Mouse (Mus musculus): ENCODE measurements around the gene D930020B18Rik. TPM values are rescaled to one million over a fixed set of nuclear protein-coding genes. Genes with fewer than 3 reads are reported as not detected.

The D930020B18Rik gene
- total RNA-seq (2021), result not detected
- long read RNA-seq, experiment 1, result 0 reads
- long read RNA-seq, experiment 2, result 0 reads

DNA sequence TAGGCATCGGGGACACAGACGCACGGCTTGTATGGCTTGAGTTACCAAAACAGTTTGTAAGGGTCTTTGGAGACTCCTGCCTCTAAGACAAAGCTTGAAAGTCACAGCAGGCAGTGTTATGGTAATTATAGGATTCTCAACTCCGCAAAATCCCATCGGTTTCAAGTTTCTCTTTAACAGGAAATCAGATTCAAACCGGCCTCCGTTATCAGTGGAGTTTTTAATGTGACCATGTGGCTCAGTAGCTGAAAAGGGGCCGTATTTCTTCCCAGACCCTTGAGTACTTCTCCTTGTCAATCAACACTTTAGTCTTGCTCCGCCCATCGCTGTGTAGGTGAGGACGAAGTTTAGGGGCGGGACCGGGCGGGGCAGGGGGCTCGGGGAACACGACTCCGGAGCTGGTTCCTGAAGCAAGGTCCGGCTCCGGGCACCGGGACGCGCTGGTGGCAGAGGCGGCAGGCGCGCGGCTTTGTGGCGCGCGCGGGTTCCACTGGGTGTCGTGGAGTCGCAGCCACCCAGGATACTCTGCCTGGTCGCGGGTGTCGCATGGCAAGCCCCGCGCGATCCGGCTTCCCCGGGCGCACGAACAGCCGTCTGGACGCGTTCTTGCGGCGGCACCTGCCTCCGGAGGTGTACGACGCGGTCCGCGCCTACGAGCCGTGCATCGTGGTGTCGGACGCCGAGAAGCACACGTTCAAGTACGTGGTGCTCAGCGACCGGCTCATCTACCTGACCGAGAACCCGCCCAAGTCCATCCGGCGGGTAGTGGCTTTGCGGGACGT is at the start of gene D930020B18Rik:
Gene D930020B18Rik, plus strand, starts transcription at position 317 of the 782 bp plus-strand sequence.
- no peak for DNase-seq
- intact Hi-C loops (cut with DNase I; ENCODE audit: low total_unique reads), result no loop called here

GRCm38 (mm10) chr10:121596580-121596979 is 44.8 kb upstream of the D930020B18Rik start:
- intact Hi-C loops (cut with DNase I; ENCODE audit: low total_unique reads), result no loop called here
- no peak for DNase-seq

DNA sequence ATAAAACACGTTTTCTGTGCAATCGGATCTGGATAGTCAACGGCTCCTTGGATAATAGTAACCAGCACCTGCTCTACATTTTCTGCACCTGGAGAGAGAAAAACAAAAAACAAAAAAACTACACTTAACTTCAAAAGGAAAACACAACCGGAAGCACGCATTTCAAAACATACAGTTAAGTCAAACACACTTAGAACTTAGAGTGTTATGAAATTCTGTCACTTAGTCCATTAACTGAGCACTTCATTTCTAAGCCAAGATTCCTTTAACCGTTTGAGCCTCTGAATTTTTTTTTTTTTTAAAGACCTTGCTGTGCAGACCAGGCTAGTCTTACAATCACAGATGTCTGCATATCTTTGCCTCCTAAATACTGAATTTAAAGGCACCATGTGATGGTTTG is 40.1 kb upstream of the D930020B18Rik start:
- intact Hi-C loops (cut with DNase I; ENCODE audit: low total_unique reads), result no loop called here
- DNase-seq, result no peak

DNA sequence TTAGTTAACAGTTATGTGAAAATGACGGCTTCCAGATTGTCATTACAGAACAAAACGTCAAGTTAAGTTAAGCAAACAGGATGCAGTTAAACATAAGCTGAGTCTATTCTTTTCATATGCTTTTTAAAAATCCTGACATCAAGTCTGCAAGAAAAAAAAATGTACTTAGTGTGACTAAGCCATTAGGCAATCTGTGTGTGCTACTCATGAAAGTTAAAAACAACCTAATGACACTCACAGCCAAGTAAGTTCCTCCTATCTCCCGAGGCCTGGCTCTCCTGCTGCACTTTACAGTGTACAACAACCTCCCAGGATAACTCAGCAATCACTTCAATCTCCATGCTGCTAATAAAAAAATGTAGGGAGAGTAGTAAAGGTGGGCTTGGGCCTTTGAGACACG is 37.8 kb upstream of the D930020B18Rik start:
- intact Hi-C loops (cut with DNase I; ENCODE audit: low total_unique reads), result no loop called here
- DNase-seq, result no peak

- intact Hi-C loops (cut with DNase I; ENCODE audit: low total_unique reads), result no loop called here
- DNase-seq, result no peak
These were observed 36.6 kb upstream of the D930020B18Rik start for GRCm38 (mm10) chr10:121604632-121605344.

- no peak for DNase-seq
- intact Hi-C loops (cut with DNase I; ENCODE audit: low total_unique reads), result no loop called here
These were observed 33.2 kb upstream of the D930020B18Rik start for GRCm38 (mm10) chr10:121608177-121608576.

GRCm38 (mm10) chr10:121611587-121611986 is 29.8 kb upstream of the D930020B18Rik start:
- no peak for DNase-seq
- intact Hi-C loops (cut with DNase I; ENCODE audit: low total_unique reads), result no loop called here

- intact Hi-C loops (cut with DNase I; ENCODE audit: low total_unique reads), result no loop called here
These were observed 28.9 kb upstream of the D930020B18Rik start for GRCm38 (mm10) chr10:121612448-121612847.

GRCm38 (mm10) chr10:121613570-121613969 is 27.8 kb upstream of the D930020B18Rik start:
- intact Hi-C loops (cut with DNase I; ENCODE audit: low total_unique reads), result no loop called here
- peak; percentile 22 for DNase-seq

More at GRCm38 (mm10) chr10:121612448-121612847, 28.9 kb upstream of the D930020B18Rik start:
- DNase-seq, result no peak

GRCm38 (mm10) chr10:121615146-121615870 is 26.1 kb upstream of the D930020B18Rik start:
- DNase-seq, result no peak
- intact Hi-C loops (cut with DNase I; ENCODE audit: low total_unique reads), result no loop called here

GRCm38 (mm10) chr10:121615935-121616334 is 25.5 kb upstream of the D930020B18Rik start:
- DNase-seq, result no peak
- intact Hi-C loops (cut with DNase I; ENCODE audit: low total_unique reads), result no loop called here

DNA sequence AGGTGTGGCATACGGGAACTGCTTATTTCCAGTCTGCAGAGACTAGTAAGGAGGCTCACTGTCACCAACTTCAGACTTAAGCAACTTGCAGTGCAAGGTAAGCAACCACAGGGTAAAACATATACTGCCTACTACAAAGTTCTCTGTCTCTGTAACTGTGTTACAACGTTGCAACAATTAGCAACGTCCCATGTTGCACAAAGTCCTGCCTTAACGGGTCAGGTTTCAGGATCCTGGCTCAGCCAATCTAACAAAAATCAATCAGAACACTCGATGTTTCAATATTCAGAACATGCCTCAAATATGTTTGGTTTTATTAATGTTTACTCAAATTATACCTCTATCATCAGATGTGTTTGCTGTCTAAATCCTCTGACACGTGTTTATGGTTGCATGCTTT is 19.0 kb upstream of the D930020B18Rik start:
- DNase-seq, result no peak
- intact Hi-C loops (cut with DNase I; ENCODE audit: low total_unique reads), result no loop called here

- intact Hi-C loops (cut with DNase I; ENCODE audit: low total_unique reads), result no loop called here
These were observed 17.7 kb upstream of the D930020B18Rik start for GRCm38 (mm10) chr10:121623670-121624069.

GRCm38 (mm10) chr10:121625006-121625405 is 16.4 kb upstream of the D930020B18Rik start:
- intact Hi-C loops (cut with DNase I; ENCODE audit: low total_unique reads), result no loop called here

More at GRCm38 (mm10) chr10:121623670-121624069, 17.7 kb upstream of the D930020B18Rik start:
- no peak for DNase-seq

DNA sequence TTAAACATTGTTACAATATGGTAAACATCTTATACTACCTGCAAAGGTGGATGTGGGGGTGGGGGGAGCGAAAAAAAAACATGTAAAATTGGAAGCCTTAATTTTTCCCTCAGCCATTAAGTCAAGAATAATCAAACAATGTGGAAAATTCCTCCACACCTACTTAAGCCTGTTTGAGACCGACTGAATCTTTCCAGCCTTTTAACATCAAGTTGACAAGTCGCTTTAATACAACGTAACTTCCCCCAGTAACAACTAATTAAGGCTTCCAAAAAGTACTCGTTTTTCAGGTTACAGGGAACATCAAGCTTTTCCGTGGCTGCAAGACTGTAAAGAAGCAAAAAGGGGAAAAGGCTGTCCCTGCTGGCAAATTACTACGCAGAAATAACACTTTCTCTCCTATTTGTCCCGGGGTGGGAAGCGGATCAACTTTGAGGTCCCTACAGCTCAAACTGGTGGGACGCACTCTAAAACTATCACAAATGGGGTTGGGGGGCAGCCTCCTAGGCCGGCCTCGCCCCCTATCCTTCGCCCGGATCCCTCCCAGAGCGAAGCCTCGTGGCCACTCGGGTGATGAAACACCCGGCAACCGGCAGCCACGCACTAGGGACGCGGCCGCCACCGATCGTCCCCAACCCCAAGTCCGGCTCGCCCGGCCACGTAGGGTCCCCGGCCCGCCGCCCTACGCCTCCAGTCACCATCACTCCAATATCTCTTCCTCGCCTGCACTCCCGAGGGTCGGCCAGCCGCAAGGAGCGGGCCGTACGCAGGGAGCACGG is 15.8 kb upstream of the D930020B18Rik start:
- no peak for DNase-seq
- intact Hi-C loops (cut with DNase I; ENCODE audit: low total_unique reads), result no loop called here

More at GRCm38 (mm10) chr10:121625006-121625405, 16.4 kb upstream of the D930020B18Rik start:
- DNase-seq, result no peak

DNA sequence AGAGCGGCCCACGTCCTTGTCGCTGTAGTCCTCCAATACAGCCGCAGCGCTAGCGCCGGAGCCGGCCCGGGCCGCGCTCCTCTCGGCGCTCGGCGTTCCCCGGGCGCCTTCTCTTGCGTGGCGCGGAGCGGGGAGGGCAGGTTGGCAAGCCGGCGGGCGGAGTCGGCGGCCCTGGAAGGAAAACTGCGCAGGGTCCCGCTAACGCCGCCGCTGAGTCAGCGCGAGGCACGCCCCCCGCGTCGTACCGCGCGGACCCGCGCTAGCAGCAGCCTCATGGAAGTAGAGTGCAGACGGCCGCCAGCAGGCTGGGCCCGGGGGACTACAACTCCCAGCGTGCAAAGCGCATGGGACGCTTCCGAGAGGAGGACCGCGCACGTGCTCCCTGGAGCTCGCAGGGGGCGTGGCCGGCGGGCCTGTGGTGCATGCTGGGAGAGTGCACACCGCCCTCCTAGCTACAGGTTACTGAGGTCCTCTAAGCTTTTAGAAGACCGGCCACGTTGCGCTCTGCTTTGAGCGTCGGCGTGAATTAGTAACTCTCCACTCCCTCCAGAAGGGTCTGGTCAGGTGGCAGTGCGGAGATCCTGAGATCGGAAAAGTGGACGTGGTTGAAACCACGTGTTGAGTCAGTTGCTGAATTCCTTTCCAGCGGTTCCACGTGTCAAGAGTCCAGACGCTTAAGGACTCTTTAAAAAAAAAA is 15.1 kb upstream of the D930020B18Rik start, which contains the start of gene Xpot:
Gene Xpot, minus strand, starts transcription at position 147 of the 697 bp plus-strand sequence.
- intact Hi-C loops (cut with DNase I; ENCODE audit: low total_unique reads), result no loop called here
- DNase-seq, result peak; percentile 99

- intact Hi-C loops (cut with DNase I; ENCODE audit: low total_unique reads), result no loop called here
- DNase-seq, result no peak
These were observed 14.1 kb upstream of the D930020B18Rik start for GRCm38 (mm10) chr10:121627216-121627852.

GRCm38 (mm10) chr10:121628561-121629040 is 12.8 kb upstream of the D930020B18Rik start:
- no peak for DNase-seq
- intact Hi-C loops (cut with DNase I; ENCODE audit: low total_unique reads), result no loop called here

Data from gastrocnemius, postnatal 14 days (tissue).